ENCODE assay signal across 11 mouse cellular contexts in genomic region chr5:15674429-15675244, GRCm38 (mm10). TPM values are rescaled to one million over a fixed set of nuclear protein-coding genes. Genes with fewer than 3 reads are reported as not detected.
DNase-seq lines count a peak whose midpoint lies in the region; ATAC-seq and TF ChIP-seq lines count a peak whose summit lies in the region.
"Not testable (repeated sequence)": the region's sequence is repeated elsewhere in the genome, so short reads cannot be mapped to it uniquely, and the experiment has no call there.
"Had no signal": no experiment of that assay in that cellular context is flagged by ENCODE, and none has a peak within 500 bp of the region (broad histone marks: within the 10 kb centered on the region; RNA-seq: fewer than 3 reads in every experiment).

No protein-coding gene starts in this region.

- 93% methylated on average over 5 of the region's 8 CpGs for WGBS in forebrain, embryonic 14.5 days
- 92% methylated on average over 5 of the region's 8 CpGs for WGBS in hindbrain, embryonic 11.5 days
- 89% methylated on average over 5 of the region's 8 CpGs for WGBS in intestine, embryonic 16.5 days
- WGBS in limb, embryonic 14.5 days = 92% methylated on average over 5 of the region's 8 CpGs
- 89% methylated on average over 5 of the region's 8 CpGs for WGBS in midbrain, embryonic 11.5 days
- WGBS in neural tube, embryonic 12.5 days = 89% methylated on average over 5 of the region's 8 CpGs

- not testable (repeated sequence) for H3K27me3 ChIP-seq in forebrain, embryonic 14.5 days (replicated peaks; ENCODE audit: control insufficient read depth, insufficient read depth, low read length); hindbrain, embryonic 11.5 days (ENCODE audit: control insufficient read depth, insufficient read depth, low read length); intestine, embryonic 16.5 days (replicated peaks; ENCODE audit: control insufficient read depth, insufficient read depth, low read length); limb, embryonic 14.5 days (ENCODE audit: control insufficient read depth, insufficient read depth, low read length); midbrain, embryonic 11.5 days (ENCODE audit: control insufficient read depth, insufficient read depth, low read length); neural tube, embryonic 12.5 days (replicated peaks)

- ATAC-seq in forebrain, embryonic 14.5 days = peak; percentile 52
- peak; percentile 87 for ATAC-seq in hindbrain, embryonic 11.5 days (ENCODE audit: low FRiP score)
- ATAC-seq in intestine, embryonic 16.5 days = peak; percentile 59
- ATAC-seq in limb, embryonic 14.5 days (ENCODE audit: low FRiP score, low read depth) = peak; percentile 55; the same call in 1 of the 2 replicates
- ATAC-seq in midbrain, embryonic 11.5 days (ENCODE audit: low FRiP score) = peak; percentile 85
- peak; percentile 75 for ATAC-seq in neural tube, embryonic 12.5 days (ENCODE audit: low FRiP score, low read depth)

- H3K9ac ChIP-seq in forebrain, embryonic 14.5 days (ENCODE audit: low read length); hindbrain, embryonic 11.5 days (ENCODE audit: low read depth, low read length); intestine, embryonic 16.5 days (ENCODE audit: low read depth, low read length); limb, embryonic 14.5 days (ENCODE audit: low read depth, low read length, severe bottlenecking); midbrain, embryonic 11.5 days (ENCODE audit: low read length); neural tube, embryonic 12.5 days: not testable (repeated sequence)

- TF ChIP-seq POLR2A in limb, embryonic 14.5 days (IDR thresholded peaks at IDR 0.05; ENCODE audit: borderline replicate concordance, extremely low read depth, insufficient read depth, insufficient read length) = not testable (repeated sequence)

- H3K27ac ChIP-seq in forebrain, embryonic 14.5 days (ENCODE audit: low read depth, low read length); hindbrain, embryonic 11.5 days (ENCODE audit: low read depth, low read length); intestine, embryonic 16.5 days (ENCODE audit: low read length); limb, embryonic 14.5 days (replicated peaks; ENCODE audit: low read depth, low read length); midbrain, embryonic 11.5 days (ENCODE audit: low read depth, low read length); neural tube, embryonic 12.5 days: not testable (repeated sequence)

- H3K4me2 ChIP-seq in forebrain, embryonic 14.5 days (ENCODE audit: low read length); hindbrain, embryonic 11.5 days (replicated peaks; ENCODE audit: low read depth, low read length); intestine, embryonic 16.5 days (ENCODE audit: low read depth, low read length); limb, embryonic 14.5 days (replicated peaks; ENCODE audit: low read depth, low read length, severe bottlenecking); midbrain, embryonic 11.5 days; neural tube, embryonic 12.5 days (replicated peaks): not testable (repeated sequence)

- H3K36me3 ChIP-seq in forebrain, embryonic 14.5 days (ENCODE audit: control insufficient read depth, insufficient read depth, low read length); hindbrain, embryonic 11.5 days (ENCODE audit: control insufficient read depth, insufficient read depth, low read length); intestine, embryonic 16.5 days (ENCODE audit: control insufficient read depth, insufficient read depth, low read length); limb, embryonic 14.5 days (ENCODE audit: control insufficient read depth, insufficient read depth, low read length); midbrain, embryonic 11.5 days (ENCODE audit: control insufficient read depth, insufficient read depth, low read length); neural tube, embryonic 12.5 days: not testable (repeated sequence)

- H3K9me3 ChIP-seq in forebrain, embryonic 14.5 days (replicated peaks; ENCODE audit: control insufficient read depth, low read length) = peaks cover 18% of the 10 kb centered on the region
- H3K9me3 ChIP-seq in hindbrain, embryonic 11.5 days (ENCODE audit: control insufficient read depth, low read length); intestine, embryonic 16.5 days (ENCODE audit: control insufficient read depth, low read length); limb, embryonic 14.5 days (ENCODE audit: control insufficient read depth, low read length): not testable (repeated sequence)
- peaks cover 14% of the 10 kb centered on the region; the same call in 1 of the 2 replicates for H3K9me3 ChIP-seq in midbrain, embryonic 11.5 days (ENCODE audit: control insufficient read depth, low read length)
- H3K9me3 ChIP-seq in neural tube, embryonic 12.5 days = peaks cover 16% of the 10 kb centered on the region

- peak; percentile 1 for DNase-seq in embryo, embryonic 9.5 days (ENCODE audit: extremely low spot score)
- not testable (repeated sequence) for DNase-seq in forebrain, embryonic 14.5 days (ENCODE audit: low spot score); hindbrain, embryonic 11.5 days (ENCODE audit: low spot score); limb, embryonic 14.5 days (ENCODE audit: low spot score)
- peak; percentile 75 for DNase-seq in midbrain, embryonic 11.5 days (ENCODE audit: low spot score, missing footprints)

- H3K4me3 ChIP-seq in forebrain, embryonic 14.5 days (ENCODE audit: low read depth, low read length); hindbrain, embryonic 11.5 days (ENCODE audit: low read depth, low read length); intestine, embryonic 16.5 days (ENCODE audit: low read length); limb, embryonic 14.5 days (replicated peaks; ENCODE audit: low read length); midbrain, embryonic 11.5 days (ENCODE audit: low read depth, low read length); neural tube, embryonic 12.5 days: not testable (repeated sequence)

- not testable (repeated sequence) for H3K4me1 ChIP-seq in forebrain, embryonic 14.5 days (ENCODE audit: control insufficient read depth, insufficient read depth, low read length); hindbrain, embryonic 11.5 days (replicated peaks; ENCODE audit: control insufficient read depth, insufficient read depth, low read length); intestine, embryonic 16.5 days (ENCODE audit: control insufficient read depth, insufficient read depth, low read length); limb, embryonic 14.5 days (ENCODE audit: control insufficient read depth, insufficient read depth, low read length); midbrain, embryonic 11.5 days (ENCODE audit: control insufficient read depth, insufficient read depth, low read length); neural tube, embryonic 12.5 days

RNA-seq across cellular contexts. Expression of gene 4930572O03Rik, which starts 17.8 kb away (rescaled TPM):
- polyA plus RNA-seq in forebrain, embryonic 14.5 days (2014; fragmentation: Nextera tagmentation; extraction: Ambion mirVana) = not detected in 2 replicates
- polyA plus RNA-seq in hindbrain, embryonic 11.5 days (2014; fragmentation: Nextera tagmentation; extraction: Ambion mirVana) = not detected in 2 replicates
- polyA plus RNA-seq in intestine, embryonic 16.5 days (2015; fragmentation: Nextera tagmentation; extraction: Ambion mirVana) = not detected in 2 replicates
- not detected in 2 replicates for polyA plus RNA-seq in limb, embryonic 14.5 days (2012; rRNA removed)
- not detected in 2 replicates for polyA plus RNA-seq in limb, embryonic 14.5 days (2014; fragmentation: Nextera tagmentation; extraction: Ambion mirVana)
- not detected in 2 replicates for polyA plus RNA-seq in midbrain, embryonic 11.5 days (2014; fragmentation: Nextera tagmentation; extraction: Ambion mirVana)
- not detected in 2 replicates for polyA plus RNA-seq in neural tube, embryonic 12.5 days (2016; fragmentation: Nextera tagmentation; extraction: Ambion mirVana)
- polyA plus RNA-seq: activated CD4-positive, CD25-positive, alpha-beta regulatory T cell, adult 4 months; cortical plate, adult 2 months; heart, embryonic 10.5 days; liver, adult 2 months had no signal

RNA-seq across cellular contexts. Expression of gene Speer4c, which starts 39.4 kb away (rescaled TPM):
- polyA plus RNA-seq in forebrain, embryonic 14.5 days (2014; fragmentation: Nextera tagmentation; extraction: Ambion mirVana) = not detected in 2 replicates
- polyA plus RNA-seq in hindbrain, embryonic 11.5 days (2014; fragmentation: Nextera tagmentation; extraction: Ambion mirVana) = not detected in 2 replicates
- polyA plus RNA-seq in intestine, embryonic 16.5 days (2015; fragmentation: Nextera tagmentation; extraction: Ambion mirVana) = not detected in 2 replicates
- polyA plus RNA-seq in limb, embryonic 14.5 days (2012; rRNA removed) = 0.05 TPM in 1 of 2 replicates, not detected in the other
- polyA plus RNA-seq in limb, embryonic 14.5 days (2014; fragmentation: Nextera tagmentation; extraction: Ambion mirVana) = not detected in 2 replicates
- not detected in 2 replicates for polyA plus RNA-seq in midbrain, embryonic 11.5 days (2014; fragmentation: Nextera tagmentation; extraction: Ambion mirVana)
- not detected in 2 replicates for polyA plus RNA-seq in neural tube, embryonic 12.5 days (2016; fragmentation: Nextera tagmentation; extraction: Ambion mirVana)
- polyA plus RNA-seq: activated CD4-positive, CD25-positive, alpha-beta regulatory T cell, adult 4 months; cortical plate, adult 2 months; heart, embryonic 10.5 days; liver, adult 2 months had no signal

RNA-seq across cellular contexts. Expression of gene Speer4d, which starts 55.8 kb away (rescaled TPM):
- polyA plus RNA-seq in forebrain, embryonic 14.5 days (2014; fragmentation: Nextera tagmentation; extraction: Ambion mirVana) = not detected in 2 replicates
- polyA plus RNA-seq in hindbrain, embryonic 11.5 days (2014; fragmentation: Nextera tagmentation; extraction: Ambion mirVana) = not detected in 2 replicates
- not detected in 2 replicates for polyA plus RNA-seq in intestine, embryonic 16.5 days (2015; fragmentation: Nextera tagmentation; extraction: Ambion mirVana)
- not detected in 2 replicates for polyA plus RNA-seq in limb, embryonic 14.5 days (2012; rRNA removed)
- polyA plus RNA-seq in limb, embryonic 14.5 days (2014; fragmentation: Nextera tagmentation; extraction: Ambion mirVana) = not detected in 2 replicates
- not detected in 2 replicates for polyA plus RNA-seq in midbrain, embryonic 11.5 days (2014; fragmentation: Nextera tagmentation; extraction: Ambion mirVana)
- polyA plus RNA-seq in neural tube, embryonic 12.5 days (2016; fragmentation: Nextera tagmentation; extraction: Ambion mirVana) = not detected in 2 replicates
- polyA plus RNA-seq: activated CD4-positive, CD25-positive, alpha-beta regulatory T cell, adult 4 months; cortical plate, adult 2 months; heart, embryonic 10.5 days; liver, adult 2 months had no signal
